Mouse (Mus musculus) ovary, postnatal 36 days (tissue): ENCODE measurements around the gene Hist2h3b.
A peak's percentile ranks its signal among the peaks of the same experiment; 100 is the strongest.
"Not testable (repeated sequence)": the region's sequence is repeated elsewhere in the genome, so short reads cannot be mapped to it uniquely, and the experiment has no call there.

Experiments
- DNase-seq: peaks from one replicate; pipeline ENCODE4 v3.0.0; 2022; ENCODE audit warnings: low spot score, mixed read lengths

Hist2h3b gene

GRCm38 (mm10) chr3:96268051-96268775 is at the start of gene Hist2h3b:
Gene Hist2h3b (plus strand): TSS chr3:96268654.
- DNase-seq: peak; percentile 80

- no peak for DNase-seq
Measured at GRCm38 (mm10) chr3:96219191-96219641, 49.2 kb upstream of the Hist2h3b start.

GRCm38 (mm10) chr3:96219661-96220130 is 48.8 kb upstream of the Hist2h3b start, which contains the start of the genes Bola1 and Hist2h2ab:
Gene Bola1 (minus strand): TSS chr3:96219709.
Gene Hist2h2ab (plus strand): TSS chr3:96219865.
- DNase-seq: peak; percentile 79

- not testable (repeated sequence) for DNase-seq
Measured at GRCm38 (mm10) chr3:96220131-96220764, 48.2 kb upstream of the Hist2h3b start.

GRCm38 (mm10) chr3:96220765-96221639 is 47.5 kb upstream of the Hist2h3b start, which contains the start of the genes Hist2h2ac and Hist2h2be:
Gene Hist2h2ac (minus strand): TSS chr3:96220880.
Gene Hist2h2be (plus strand): TSS chr3:96221119.
- DNase-seq: peak; percentile 79

- DNase-seq: peak; percentile 28
Measured at GRCm38 (mm10) chr3:96221640-96222038, 46.8 kb upstream of the Hist2h3b start.

GRCm38 (mm10) chr3:96222774-96223173 is 45.7 kb upstream of the Hist2h3b start:
- DNase-seq: no peak

- no peak for DNase-seq
Measured at GRCm38 (mm10) chr3:96225421-96225820, 43.0 kb upstream of the Hist2h3b start.

- DNase-seq: no peak
Measured at GRCm38 (mm10) chr3:96226695-96227648, 41.5 kb upstream of the Hist2h3b start.

GRCm38 (mm10) chr3:96228828-96229227 is 39.6 kb upstream of the Hist2h3b start:
- no peak for DNase-seq

GRCm38 (mm10) chr3:96230404-96230803 is 38.0 kb upstream of the Hist2h3b start:
- no peak for DNase-seq

GRCm38 (mm10) chr3:96230910-96231757 is 37.3 kb upstream of the Hist2h3b start:
- no peak for DNase-seq

- no peak for DNase-seq
Measured at GRCm38 (mm10) chr3:96231758-96232120, 36.7 kb upstream of the Hist2h3b start.

- DNase-seq: no peak
Measured at GRCm38 (mm10) chr3:96234914-96235313, 33.5 kb upstream of the Hist2h3b start.

GRCm38 (mm10) chr3:96235836-96236235 is 32.6 kb upstream of the Hist2h3b start:
- DNase-seq: no peak

GRCm38 (mm10) chr3:96236834-96237334 is 31.6 kb upstream of the Hist2h3b start:
- no peak for DNase-seq

- no peak for DNase-seq
Measured at GRCm38 (mm10) chr3:96237335-96237903, 31.0 kb upstream of the Hist2h3b start.

- DNase-seq: no peak
Measured at GRCm38 (mm10) chr3:96237904-96238511, 30.4 kb upstream of the Hist2h3b start.
